Mouse (Mus musculus) layer of hippocampus, adult 8-10 months (tissue): ENCODE measurements around the gene Lpo. TPM values are rescaled to one million over a fixed set of nuclear protein-coding genes. Genes with fewer than 3 reads are reported as not detected.

Experiments
- DNase-seq, 2 experiments: peaks; one replicate each; pipeline ENCODE4 v3.0.0; 2022; ENCODE audit warnings: low spot score in 2 of 2
- total RNA-seq, 4 experiments: library from RNA; stranded (reverse); gene quantifications; 2 replicates each; pipeline ENCODE4 v1.2.4; 2022

The Lpo gene
- total RNA-seq, 4 experiments from 2014 or later = 0.20 to 1.0 (median 0.30) TPM

DNA sequence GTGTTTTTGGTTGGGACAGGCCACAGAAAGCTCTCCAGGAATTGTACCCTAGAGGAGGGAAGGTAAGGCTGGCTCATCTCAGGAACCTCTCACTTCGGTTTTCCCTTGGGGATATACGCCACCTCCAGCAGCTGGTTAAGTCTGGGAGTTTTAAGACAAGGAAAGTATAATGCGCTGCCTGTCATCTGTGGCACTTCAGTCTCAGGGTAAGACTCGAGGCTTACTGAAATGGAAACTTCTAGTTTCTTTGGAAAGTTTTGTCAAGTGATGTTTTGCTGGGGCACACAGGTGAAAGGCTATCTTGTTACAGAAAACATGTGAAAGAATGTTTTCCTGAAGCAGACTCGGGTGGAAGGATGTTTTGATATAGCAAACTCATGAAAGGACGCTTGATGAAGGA lies 20.7 kb downstream of the Lpo start:
- DNase-seq = no peak

DNA sequence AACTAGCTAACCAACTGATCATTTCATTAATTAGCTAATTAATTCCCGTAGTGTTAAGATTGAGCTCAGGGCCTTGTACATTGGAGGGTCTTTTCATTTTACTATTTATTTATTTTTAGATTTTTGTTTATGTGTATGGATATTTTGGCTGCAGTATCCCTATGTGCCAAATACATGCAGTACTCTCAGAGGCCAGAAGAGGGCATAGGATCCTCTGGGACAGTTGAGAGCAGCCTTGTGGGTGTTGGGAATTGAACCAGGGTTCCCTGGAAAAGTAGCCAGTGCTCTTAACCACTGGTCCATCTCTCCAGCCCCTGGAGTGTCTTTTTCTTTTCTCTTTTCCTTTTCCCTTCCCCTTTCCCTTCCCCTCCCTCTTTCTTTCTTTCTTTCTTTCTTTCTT lies 22.6 kb downstream of the Lpo start:
- no peak for DNase-seq

DNA sequence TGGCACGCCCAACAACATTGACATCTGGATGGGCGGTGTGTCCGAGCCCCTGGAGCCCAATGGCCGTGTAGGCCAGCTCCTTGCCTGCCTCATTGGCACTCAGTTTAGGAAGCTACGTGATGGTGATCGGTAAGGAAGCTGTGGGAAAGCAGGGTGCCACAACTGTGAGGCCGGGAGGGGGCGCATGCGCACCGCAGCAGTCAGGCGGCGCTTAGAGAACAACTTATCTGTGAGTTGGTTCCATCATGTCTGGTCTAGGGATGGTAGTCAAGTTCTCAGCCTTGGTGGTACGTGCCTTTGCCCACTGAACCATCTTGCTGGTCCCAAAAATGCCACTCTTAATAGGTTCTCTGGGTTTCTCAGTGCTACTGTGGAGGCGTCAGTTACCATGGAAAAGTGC lies 25.5 kb downstream of the Lpo start:
- peak in 1 of 2 experiments; percentile 58 for DNase-seq

DNA sequence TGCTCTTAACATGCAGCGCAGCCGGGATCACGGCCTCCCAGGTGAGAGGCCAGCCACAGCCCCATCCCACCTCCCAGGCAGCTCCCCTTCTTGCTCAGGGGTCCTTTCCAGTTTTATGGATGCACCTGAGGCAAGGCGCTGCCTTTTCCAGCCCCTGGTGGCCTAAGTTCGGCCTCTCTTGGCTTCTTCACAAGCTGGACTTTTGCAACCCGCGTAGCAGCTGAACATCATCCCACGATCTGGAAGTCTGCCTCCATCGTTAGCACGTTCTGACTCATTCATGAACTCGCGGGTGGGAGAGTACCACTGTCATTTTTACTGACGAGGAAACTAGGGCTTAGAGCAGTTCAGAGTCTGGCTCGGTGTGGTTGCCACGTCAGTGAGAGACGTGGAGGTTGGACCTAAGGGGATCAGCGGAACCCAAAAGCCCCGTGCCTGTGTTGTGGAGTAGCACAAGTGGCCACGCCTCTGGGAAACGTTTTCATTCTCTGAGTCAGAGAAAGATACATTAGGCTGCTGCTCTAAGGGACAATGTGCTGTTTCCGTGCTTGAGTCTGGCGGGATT lies 26.3 kb downstream of the Lpo start:
- peak; percentile 31 to 37 for DNase-seq

DNA sequence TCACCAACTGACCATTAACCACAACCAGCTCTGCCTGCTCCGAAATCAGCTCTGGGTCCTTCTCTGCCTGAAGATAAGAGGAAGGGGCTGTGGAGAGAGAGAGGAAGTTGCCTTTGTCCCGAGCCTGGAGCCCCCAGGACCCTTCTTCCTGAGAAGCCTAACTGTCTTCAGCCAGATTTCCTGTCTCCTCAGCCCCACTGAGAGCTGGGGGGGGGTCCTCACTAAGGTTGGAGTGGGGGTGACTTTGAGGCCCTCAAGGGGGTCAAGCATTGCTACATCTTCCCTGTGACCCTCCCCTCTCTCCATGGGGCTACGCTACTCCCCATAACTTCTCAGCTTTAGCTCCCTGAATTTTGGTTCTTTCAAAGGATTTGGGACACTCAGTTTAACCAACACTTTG lies 34.6 kb downstream of the Lpo start, which contains the start of gene Mpo:
Mpo (plus strand) TSS at position 122 of the 400 bp plus-strand sequence.
- no peak for DNase-seq

DNA sequence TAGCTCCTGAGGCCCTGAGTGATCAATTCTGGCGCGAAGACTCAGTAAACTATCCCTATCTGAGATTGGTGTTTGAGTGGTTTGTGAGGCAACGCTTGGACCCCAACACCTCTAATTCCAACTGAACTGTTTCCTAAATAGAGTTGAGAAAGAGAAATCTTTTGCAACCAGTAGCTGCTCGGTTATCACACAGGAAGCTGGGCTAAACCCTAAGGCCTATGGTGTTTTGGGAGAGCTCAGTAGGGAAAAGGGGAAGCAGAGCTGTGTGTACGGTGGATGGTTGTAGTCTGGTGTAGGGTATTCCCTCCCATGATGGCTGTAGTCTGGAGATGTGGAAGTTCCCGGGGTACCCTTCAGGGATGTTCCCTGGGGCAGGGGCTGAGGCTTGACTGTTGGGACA lies 38.0 kb downstream of the Lpo start:
- DNase-seq = no peak

DNA sequence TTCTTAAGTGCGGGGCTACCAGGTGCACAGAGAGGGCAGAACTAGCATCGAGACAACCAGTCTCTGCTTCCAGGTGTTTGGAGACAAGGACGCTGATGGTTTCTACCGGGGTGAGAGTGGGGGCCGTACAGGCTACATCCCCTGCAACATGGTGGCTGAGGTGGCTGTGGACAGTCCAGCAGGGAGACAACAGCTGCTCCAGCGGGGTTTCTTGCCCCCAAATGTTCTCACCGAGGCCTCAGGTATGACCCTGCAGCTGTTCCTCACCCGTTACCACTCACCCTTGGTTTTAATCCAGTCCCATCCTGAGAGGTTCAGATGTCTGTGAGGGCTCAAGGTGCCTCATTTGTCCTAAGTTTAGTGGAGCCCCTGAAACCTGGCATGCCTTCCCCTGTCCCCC lies 48.0 kb downstream of the Lpo start:
- no peak for DNase-seq

DNA sequence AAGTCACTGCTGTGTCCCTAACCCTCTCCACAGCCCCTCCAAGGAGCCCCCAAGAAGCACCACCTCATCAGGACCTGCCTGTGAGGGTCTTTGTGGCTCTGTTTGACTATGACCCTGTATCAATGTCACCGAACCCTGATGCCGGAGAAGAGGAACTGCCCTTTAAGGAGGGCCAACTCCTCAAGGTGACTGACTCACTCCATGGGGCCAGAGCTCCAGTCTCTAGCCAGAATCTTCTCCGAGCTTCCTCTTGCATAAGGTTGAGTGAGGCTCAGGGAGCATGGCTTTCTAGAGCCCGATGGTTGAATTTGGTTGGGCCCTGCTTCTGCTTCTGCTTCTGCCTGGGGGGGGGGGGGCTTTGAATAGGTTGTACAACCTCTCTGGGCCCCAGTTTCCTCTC lies 48.7 kb downstream of the Lpo start:
- DNase-seq = no peak

DNA sequence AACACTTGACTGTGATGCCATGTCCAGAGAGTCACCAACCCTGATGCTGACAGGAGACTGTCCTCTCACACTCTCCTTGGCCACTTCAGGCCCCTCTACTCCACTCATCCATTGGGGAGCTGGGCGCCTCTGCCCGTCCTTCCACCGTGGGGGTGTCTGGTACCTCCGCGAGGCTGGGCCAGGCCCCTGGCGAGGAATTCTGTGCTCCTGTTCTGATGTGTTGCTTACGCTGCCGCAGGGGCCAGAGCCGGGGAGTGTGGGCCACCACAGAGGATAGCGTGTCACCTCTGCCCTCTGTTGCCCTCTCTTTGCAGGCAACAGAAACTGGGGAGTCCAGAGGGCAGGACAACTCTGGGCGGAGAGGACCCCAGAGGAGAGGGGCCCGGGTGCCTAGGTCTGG lies 49.2 kb downstream of the Lpo start:
- DNase-seq = no peak

DNA sequence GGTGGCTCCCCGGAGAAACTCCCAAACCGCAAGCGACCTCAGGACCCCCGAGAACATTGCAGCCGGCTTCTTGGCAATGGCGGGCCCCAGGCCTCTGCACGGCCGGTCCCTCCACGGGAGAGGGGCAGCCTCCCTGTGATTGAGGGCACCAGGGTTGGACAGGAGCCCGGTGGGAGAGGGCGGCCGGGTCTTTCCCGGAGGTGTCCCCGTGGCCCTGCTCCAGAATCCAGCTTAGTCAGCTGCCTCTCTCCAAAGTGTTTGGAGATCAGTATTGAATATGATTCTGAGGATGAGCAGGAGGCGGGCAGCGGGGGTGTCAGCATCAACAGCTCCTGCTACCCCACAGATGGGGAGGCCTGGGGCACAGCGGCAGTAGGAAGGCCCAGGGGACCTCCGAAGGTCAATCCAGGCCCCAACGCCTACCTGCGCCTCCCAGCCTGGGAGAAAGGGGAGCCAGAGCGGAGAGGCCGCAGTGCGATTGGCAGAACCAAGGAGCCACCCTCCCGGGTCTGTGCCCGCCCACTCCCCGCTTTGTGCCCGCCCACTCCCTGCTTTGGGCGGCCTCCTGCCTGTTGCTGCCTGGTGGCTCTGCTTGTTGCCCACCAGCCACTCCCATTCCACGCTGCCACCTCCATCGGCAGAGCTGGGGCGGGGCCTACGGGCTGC lies 49.9 kb downstream of the Lpo start:
- DNase-seq = peak; percentile 56 to 63

DNA sequence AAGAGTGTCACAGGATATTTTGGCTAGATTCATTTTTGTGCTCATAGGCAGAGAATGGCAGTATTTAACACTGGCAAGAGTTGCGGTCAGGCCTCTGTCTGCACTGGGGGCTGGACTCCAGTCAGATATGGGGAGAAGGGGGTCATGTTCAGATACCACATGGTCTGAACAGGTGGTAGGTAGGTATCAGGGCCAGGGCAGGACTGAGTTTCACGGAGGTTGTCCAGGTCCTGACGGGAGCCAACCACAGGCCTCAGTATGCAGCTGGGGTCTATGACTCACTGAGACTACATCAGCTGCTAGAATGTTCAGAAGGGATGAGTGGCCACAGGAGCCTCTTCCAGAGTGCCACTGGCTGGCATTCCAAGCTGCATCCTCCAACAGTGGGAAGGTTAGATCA lies 55.7 kb downstream of the Lpo start:
- DNase-seq = no peak

DNA sequence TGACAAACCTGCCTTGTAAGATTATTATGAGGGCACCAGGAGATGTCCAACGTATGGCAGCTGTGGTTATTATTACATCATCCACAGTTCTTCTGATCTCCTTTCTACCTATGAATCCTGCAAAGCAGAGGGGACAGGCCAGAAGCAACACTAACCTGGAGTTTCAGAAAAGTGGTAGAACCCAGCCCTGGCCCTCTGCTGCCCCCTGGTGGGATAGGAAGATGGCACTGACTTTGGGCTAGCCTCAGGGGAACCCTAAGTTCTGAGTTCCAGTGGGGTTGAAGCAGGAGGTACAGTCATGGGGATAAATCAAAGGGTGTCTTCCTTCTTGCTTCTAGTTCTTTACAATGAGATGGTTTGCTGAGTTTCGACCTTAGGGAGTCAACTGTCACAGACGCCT lies 57.1 kb downstream of the Lpo start:
- peak in 1 of 2 experiments; percentile 66 for DNase-seq

DNA sequence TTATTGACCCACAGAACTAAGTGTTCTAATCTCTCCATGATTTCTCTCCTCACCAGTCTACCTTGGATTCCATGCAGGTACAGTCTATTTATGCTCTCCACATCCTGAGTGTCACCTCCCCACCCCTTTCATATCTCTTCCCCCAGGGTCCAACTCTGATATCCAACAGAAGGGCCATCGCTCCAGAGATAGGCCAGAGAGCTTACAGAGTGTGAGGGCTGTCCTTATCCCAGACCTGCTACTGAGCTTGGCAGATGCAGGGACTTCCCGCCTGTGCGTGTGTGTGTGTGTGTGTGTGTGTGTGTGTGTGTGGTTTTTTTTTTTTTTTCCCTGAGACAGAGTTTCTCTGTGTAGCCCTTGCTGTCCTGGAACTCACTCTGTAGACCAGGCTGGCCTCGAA lies 59.3 kb downstream of the Lpo start:
- DNase-seq = no peak

DNA sequence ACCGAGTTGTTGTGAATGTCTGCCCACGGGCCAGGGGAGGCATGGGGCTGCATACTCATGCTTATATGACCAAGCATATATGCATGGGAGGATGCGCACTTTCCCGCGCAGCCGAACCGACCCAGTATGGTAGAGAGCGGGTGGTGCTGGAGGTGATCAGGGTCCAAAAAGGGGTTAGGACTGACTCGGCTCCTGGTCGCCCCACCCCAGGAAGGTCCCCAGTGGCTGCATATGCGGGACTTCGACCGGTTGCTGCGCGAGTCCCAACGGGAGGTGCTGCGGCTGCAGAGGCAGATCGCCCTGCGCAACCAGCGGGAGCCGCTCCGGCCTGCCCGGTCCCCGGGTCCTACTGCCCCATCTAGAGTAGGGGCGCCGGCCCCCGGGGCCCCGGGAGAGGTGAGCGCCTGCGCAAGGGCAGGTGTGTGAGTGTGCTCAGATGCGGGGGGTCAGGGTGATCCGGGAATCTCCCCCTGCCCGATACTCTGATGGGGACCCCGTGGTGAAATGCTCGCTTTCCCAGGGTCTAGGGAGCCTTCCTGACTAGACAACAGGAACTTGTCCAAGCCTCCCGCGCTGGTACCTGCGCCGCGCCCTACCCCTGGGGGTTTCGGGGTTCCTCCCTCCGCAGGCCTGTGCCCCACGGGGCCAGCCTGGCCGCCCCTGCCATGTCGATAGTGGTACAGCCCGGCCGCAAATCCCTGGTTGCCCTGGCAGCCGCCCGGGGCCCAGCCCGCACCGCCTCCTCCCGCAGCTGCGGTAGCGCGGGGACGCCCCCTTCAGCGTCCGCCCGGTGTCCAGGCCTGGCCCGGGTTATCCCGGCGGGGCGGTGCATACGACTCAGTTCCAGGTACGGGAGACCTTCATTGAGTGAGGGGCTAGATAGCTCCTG lies 63.9 kb downstream of the Lpo start:
- peak in 1 of 2 experiments; percentile 39 for DNase-seq

DNA sequence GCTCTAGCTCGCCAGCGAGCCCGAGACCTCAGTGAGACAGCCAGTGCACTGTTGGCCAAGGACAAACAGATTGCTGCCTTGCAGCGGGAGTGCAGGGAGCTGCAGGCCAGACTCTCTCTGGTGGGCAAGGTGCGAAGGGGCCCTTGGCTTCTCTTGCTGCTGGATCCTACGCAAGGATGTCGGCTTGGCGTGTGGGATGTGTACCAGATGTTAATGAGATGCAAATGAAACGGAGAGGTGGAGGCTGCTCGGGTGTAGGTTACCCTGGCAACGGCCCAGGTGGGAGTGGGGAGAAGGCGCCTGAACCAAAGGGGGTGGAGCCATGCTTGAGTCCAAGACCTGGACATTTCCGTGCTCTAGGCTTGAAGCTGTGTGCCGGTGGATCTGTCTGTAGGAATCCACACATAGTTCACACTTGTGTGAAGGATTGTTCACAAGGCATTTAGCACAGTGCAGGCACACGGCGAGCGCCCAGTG lies 64.5 kb downstream of the Lpo start:
- DNase-seq = peak; percentile 69

DNA sequence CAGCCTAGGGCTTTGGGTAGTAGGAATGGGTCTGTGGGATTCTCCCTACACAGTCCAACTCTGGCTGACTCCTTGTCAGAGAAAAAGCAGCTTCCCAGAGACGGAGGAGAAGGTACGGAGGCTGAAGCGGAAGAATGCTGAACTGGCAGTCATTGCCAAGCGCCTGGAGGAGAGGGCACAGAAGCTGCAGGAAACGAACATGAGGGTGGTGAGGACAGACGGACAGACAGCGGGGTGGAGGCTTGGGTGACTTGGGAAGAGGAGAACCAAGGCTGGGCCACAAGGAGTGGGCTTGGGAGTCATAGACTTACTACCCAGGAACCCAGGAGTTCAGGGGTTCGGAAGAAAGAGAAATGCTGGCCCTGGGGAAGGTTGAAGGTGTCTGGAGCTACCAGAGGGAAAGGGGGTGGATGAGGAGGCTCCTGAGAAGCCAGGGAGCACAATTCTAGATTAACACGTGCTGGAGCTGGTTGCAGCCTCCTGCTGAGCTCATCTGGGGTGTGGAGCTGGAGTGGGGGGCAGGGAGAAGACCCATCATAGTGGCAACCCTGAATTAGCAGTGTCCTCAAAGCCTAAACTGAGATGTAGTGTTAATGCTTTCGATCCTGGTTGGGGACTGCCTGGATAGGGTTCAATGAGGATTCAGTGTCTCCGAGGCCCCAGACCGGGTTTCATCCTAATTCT lies 65.2 kb downstream of the Lpo start:
- DNase-seq = no peak

DNA sequence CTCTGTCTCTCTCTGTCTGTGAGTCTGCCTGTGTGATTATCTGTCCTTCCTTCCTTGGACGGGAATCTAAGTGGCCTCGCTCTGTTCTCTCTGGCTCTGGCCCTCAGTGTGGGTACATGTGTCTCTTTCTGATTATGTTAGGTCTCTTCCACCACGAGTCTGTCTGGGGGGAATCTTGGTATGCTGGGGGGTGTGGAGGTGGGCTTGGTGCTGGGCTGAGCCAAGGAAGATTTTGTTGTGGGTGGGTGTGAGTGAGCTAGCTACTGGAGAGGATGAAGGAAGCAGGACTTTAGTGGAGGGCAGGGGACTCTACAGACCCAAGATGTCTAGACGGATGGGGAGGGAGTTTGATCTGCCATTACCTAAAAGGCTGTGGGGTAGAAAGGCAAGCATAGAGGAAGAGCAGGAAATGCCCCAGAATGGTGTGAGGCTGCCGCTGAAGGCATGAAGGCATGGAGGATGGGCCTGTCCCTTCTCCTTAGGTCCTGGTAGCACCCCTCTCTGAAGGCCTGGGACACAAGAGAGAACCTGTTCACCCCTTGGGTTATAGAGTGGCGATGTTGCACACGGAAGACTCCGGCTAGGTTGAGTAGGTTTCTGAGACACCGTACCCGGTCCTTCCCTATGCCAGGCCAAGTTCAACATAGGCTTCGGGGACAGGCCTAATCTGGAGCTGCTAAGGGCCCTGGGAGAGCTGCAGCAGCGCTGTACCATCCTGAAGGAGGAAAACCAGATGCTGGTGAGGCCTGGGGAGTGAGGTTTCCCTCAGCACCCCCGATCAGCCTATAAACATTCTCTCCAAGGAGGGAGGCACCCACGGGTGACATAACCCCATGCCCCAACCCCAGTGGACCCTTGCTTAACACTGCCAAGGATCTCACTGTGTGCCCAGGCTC lies 66.0 kb downstream of the Lpo start:
- DNase-seq = no peak

DNA sequence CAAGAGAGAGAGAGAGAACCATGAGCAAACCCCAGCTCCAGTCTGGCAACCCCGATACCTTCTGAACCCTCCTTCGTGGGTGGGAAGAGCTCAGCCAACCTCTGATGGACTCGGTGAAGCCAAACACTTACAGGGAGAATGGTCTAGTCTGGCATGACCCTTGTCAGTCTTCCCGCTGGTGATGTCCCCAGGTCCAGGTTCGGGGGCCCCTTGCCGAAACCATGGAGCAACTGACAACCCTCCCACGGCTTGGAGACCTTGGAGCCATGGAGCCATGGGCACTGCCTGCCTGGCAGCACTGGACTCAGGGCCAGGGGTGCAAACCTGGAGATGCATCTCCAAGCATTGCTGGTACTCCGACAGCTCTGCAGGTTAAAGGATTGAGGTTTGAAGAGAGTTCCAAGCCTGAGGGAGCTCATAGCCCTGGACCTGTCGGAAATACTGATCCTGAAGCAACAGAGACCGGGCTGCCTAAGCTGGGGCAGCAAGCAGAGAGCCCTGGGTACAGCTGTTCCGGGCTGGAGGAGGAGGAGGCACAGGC lies 66.8 kb downstream of the Lpo start:
- no peak for DNase-seq

DNA sequence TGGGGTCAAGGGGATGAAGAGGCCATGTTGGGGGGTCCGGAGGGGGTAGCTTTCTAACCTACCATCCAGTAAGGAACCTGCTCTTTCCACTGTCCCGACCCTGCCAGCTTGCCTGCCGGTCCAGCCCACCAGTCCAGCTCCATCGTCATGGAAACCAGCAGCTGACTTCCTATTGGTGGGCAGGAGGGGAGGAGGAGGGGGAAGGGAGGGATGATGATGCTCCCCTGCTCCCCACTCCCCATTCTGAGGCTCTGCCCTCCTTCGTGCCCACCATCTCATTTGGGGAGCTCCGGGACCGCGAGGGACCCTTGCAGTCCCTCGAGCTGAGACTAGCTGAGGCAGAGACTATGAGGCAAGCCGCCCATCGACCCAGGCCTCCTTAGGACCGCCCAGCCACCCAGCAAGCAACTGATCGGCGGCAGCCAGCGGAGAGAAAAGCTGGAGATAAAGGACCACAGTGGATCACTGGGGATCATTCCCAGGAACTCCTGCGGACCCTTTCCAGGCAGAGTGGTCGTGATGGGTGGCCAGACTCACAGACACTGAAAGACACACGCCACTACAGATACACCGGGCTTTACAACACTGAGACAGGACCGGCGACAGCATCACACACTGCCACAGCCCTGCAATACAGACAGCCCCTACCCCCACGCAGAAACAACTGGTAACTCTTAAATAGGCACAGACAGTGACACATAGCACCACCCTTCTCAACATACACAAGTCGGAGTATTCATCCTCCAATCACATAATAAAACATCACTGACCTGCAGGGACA lies 67.6 kb downstream of the Lpo start, which contains the start of gene Tspoap1:
Tspoap1 (plus strand) TSS at position 241 of the 781 bp plus-strand sequence.
- DNase-seq = peak; percentile 74 to 76
